Mouse (Mus musculus) liver, embryonic 12.5 days (tissue): ENCODE measurements around the gene Apba2. TPM values are rescaled to one million over a fixed set of nuclear protein-coding genes. Genes with fewer than 3 reads are reported as not detected.

Experiments
- ATAC-seq: fragments of 200-750 bp; cut with Nextera tagmentation; 2 replicates; pipeline ENCODE4 v1.8.0; 2017; ENCODE audit warnings: moderate number of reproducible peaks, mild to moderate bottlenecking, moderate library complexity
- H3K27ac ChIP-seq: fragments of 300-500 bp; sonication (generic); 2 replicates; pipeline ENCODE4 v1.5.1; 2016; ENCODE audit warnings: mild to moderate bottlenecking
- H3K27me3 ChIP-seq: fragments of 300-500 bp; sonication (generic); replicated peaks from 2 replicates; pipeline ENCODE4 v1.6.1; 2016; ENCODE audit warnings: mild to moderate bottlenecking, moderate library complexity
- H3K36me3 ChIP-seq: fragments of 300-500 bp; sonication (generic); 2 replicates; pipeline ENCODE4 v1.6.1; 2016; ENCODE audit warnings: mild to moderate bottlenecking, moderate library complexity
- H3K4me1 ChIP-seq: fragments of 300-500 bp; sonication (generic); 2 replicates; pipeline ENCODE4 v1.6.1; 2016
- H3K4me2 ChIP-seq: fragments of 300-500 bp; sonication (generic); 2 replicates; pipeline ENCODE4 v1.6.1; 2016; ENCODE audit warnings: mild to moderate bottlenecking, moderate library complexity
- H3K4me3 ChIP-seq: fragments of 300-500 bp; sonication (generic); 2 replicates; pipeline ENCODE4 v1.5.1; 2016; ENCODE audit warnings: mild to moderate bottlenecking, moderate library complexity
- H3K9ac ChIP-seq: fragments of 300-500 bp; sonication (generic); 2 replicates; pipeline ENCODE4 v1.6.1; 2016; ENCODE audit warnings: mild to moderate bottlenecking, moderate library complexity
- H3K9me3 ChIP-seq: fragments of 300-500 bp; sonication (generic); replicated peaks from 2 replicates; pipeline ENCODE4 v1.6.1; 2016; ENCODE audit warnings: mild to moderate bottlenecking, moderate library complexity
- WGBS: fragments of 180-500 bp; shearing (Covaris S2); methylation state at CpG from one replicate; pipeline ENCODE4 v1.1.7; 2016; ENCODE audit not compliant: insufficient replicate concordance; 5-methylcytosine and 5-hydroxymethylcytosine counted together
- polyA plus RNA-seq: library from polyadenylated mRNA; unstranded; fragments of >200 nt; fragmentation: Nextera tagmentation; extraction: Ambion mirVana; gene quantifications from 2 replicates; pipeline ENCODE4 v1.2.1, GENCODE M21; 2016

Gene Apba2
- polyA plus RNA-seq, 1 experiment from 2014 or later: 0.18 TPM

DNA sequence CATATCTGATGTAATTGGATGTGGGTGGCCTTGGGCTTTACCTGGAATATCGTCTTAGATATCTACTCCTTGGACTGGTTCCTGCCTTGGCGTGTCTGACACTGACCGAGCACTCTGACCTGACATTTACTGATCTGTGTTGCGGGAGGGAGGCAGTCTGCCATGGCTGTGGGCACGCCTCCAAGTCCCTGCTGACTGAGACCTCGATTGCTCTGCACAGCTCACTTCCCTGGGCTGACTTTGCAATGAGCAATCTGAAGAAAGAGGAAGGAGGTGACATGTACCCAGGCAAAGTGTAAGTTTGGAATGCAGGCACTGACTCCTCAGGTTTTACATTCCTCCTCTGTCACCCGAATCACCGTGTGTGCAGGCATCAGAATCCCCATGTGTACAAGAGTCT, 290.5 kb downstream of the Apba2 start:
- no peak overlapping the region for H3K9ac ChIP-seq
- no peak overlapping the region for H3K27ac ChIP-seq
- 56% methylated on average over 8 of the region's 8 CpGs for WGBS
- no peak for ATAC-seq
- no peaks in the 10 kb centered on the region for H3K36me3 ChIP-seq
- no peak overlapping the region for H3K4me3 ChIP-seq
- H3K9me3 ChIP-seq: no peaks in the 10 kb centered on the region
- no peaks in the 10 kb centered on the region for H3K27me3 ChIP-seq
- H3K4me1 ChIP-seq: no peaks in the 10 kb centered on the region
- no peak overlapping the region for H3K4me2 ChIP-seq

GRCm38 (mm10) chr7:64795554-64795953, 294.0 kb downstream of the Apba2 start:
- WGBS: 68% methylated on average over 6 of the region's 6 CpGs
- Histone ChIP-seq H3K27me3 (no peaks in the 10 kb centered on the region), H3K36me3 (no peaks in the 10 kb centered on the region), H3K4me1 (no peaks in the 10 kb centered on the region), H3K4me3 (no peak overlapping the region), H3K4me2 (no peak overlapping the region), H3K9ac (no peak overlapping the region), H3K9me3 (0 out of 2 replicates have a peak, but pooled peaks cover 3% of the 10 kb centered on the region), H3K27ac (no peak overlapping the region)
- ATAC-seq: no peak

Other genes with a start within 250 kb of the Apba2 start
- 3.6 and 4.1 TPM in 2 replicates for gene Mtmr10, start 214.1 kb upstream of the Apba2 start, polyA plus RNA-seq
- 3.1 TPM in 2 replicates for gene Fan1, start 127.6 kb upstream of the Apba2 start, polyA plus RNA-seq
- 48.4 and 50.0 TPM in 2 replicates for gene Mphosph10, start 109.4 kb upstream of the Apba2 start, polyA plus RNA-seq
- 37.1 and 43.1 TPM in 2 replicates for gene Mcee, start 109.1 kb upstream of the Apba2 start, polyA plus RNA-seq